Mouse (Mus musculus) MEL (cell line): ENCODE results near the gene Nme2.

ENCODE experiments used
- BHLHE40 ChIP-seq: IDR thresholded peaks from 2 replicates; pipeline ENCODE4 v1.6.1; 2012; ENCODE audit warnings: low read depth, mild to moderate bottlenecking, inconsistent platforms, low read length, improper control_type of control experiment, borderline replicate concordance
- CHD1 ChIP-seq: IDR thresholded peaks from 2 replicates; pipeline ENCODE4 v1.6.1; 2012; ENCODE audit warnings: low read depth, mild to moderate bottlenecking, inconsistent platforms, low read length, improper control_type of control experiment
- CTCF ChIP-seq, 3 experiments: IDR thresholded peaks in 2 of 3; conservative IDR thresholded peaks in 1 of 3; 2 replicates each; pipeline ENCODE4 v1.5.1; 2011 to 2012; ENCODE audit warnings: low read length in 3 of 3, low read depth in 2 of 3, mild to moderate bottlenecking in 2 of 3, improper control_type of control experiment in 1 of 3, inconsistent platforms in 1 of 3, mixed read lengths in 1 of 3, moderate library complexity in 1 of 3; ENCODE audit not compliant: control insufficient read depth in 1 of 3, insufficient read depth in 1 of 3, poor library complexity in 1 of 3, severe bottlenecking in 1 of 3
- E2F4 ChIP-seq: IDR thresholded peaks from 2 replicates; pipeline ENCODE4 v1.6.1; 2011; ENCODE audit warnings: low read depth, low read length, improper control_type of control experiment, borderline replicate concordance
- ELF1 ChIP-seq: IDR thresholded peaks from 2 replicates; pipeline ENCODE4 v1.6.1; 2014; ENCODE audit warnings: low read depth, mild to moderate bottlenecking, inconsistent platforms, low read length, improper control_type of control experiment, moderate library complexity
- EP300 ChIP-seq, 2 experiments: IDR thresholded peaks; 2 replicates each; pipeline ENCODE4 v1.6.1; 2011; ENCODE audit warnings: improper control_type of control experiment in 2 of 2, low read length in 2 of 2, low read depth in 1 of 2, mild to moderate bottlenecking in 1 of 2
- ETS1 ChIP-seq: IDR thresholded peaks from 2 replicates; pipeline ENCODE4 v1.6.1; 2012; ENCODE audit warnings: low read depth, mild to moderate bottlenecking, inconsistent platforms, low read length, improper control_type of control experiment, moderate library complexity
- GATA1 ChIP-seq: IDR thresholded peaks from 2 replicates; pipeline ENCODE4 v1.6.1; 2011; ENCODE audit warnings: low read depth, low read length, improper control_type of control experiment
- MAFK ChIP-seq: IDR thresholded peaks from 2 replicates; pipeline ENCODE4 v1.6.1; 2011; ENCODE audit warnings: low read depth, mild to moderate bottlenecking, low read length, improper control_type of control experiment, borderline replicate concordance
- MXI1 ChIP-seq: IDR thresholded peaks from 2 replicates; pipeline ENCODE4 v1.6.1; 2011; ENCODE audit warnings: mild to moderate bottlenecking, low read depth, low read length, improper control_type of control experiment
- POLR2A ChIP-seq, 2 experiments: IDR thresholded peaks; 2 replicates each; pipeline ENCODE4 v1.6.1; 2011 to 2012; ENCODE audit warnings: low read length in 2 of 2, mild to moderate bottlenecking in 2 of 2, control low read depth in 1 of 2, improper control_type of control experiment in 1 of 2, low read depth in 1 of 2, moderate library complexity in 1 of 2; ENCODE audit not compliant: control insufficient read depth in 1 of 2, insufficient read depth in 1 of 2, poor library complexity in 1 of 2
- TBP ChIP-seq: IDR thresholded peaks from 2 replicates; pipeline ENCODE4 v1.8.0; 2011; ENCODE audit warnings: low read depth, low read length, improper control_type of control experiment
- USF1 ChIP-seq: IDR thresholded peaks from 2 replicates; pipeline ENCODE4 v1.6.1; 2014; ENCODE audit warnings: low read depth, mild to moderate bottlenecking, inconsistent platforms, low read length, improper control_type of control experiment, moderate library complexity

DNA sequence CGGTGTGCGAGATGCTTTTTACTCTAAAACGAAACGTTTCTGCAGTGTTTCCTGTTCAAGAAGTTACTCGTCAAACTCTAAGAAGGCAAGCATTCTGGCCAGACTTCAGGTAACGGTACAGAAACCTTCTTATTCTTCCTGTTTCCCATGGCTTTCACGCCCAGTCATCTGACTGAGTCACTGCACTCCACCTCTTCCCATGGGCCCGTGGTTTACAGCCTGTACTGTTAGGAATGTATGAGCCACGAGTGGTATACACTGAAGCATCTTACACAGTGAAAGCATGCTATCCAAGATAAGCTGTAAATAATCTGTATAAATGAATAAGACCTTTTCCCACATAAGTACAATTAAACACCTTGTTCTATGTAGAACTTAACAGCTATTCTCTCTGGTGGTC, 47.2 kb downstream of the Nme2 start:
- TF ChIP-seq MAFK (no peak), CTCF (IDR thresholded peaks at IDR 0.05 in 2 of 3, conservative IDR thresholded peaks at IDR 0.05 in 1 of 3; ENCODE audit: control insufficient read depth in 1 of 3, insufficient read depth in 1 of 3, low read depth in 2 of 3, low read length in 3 of 3, poor library complexity in 1 of 3, severe bottlenecking in 1 of 3) (no peak), USF1 (no peak), ELF1 (no peak), ETS1 (no peak), BHLHE40 (no peak), TBP (no peak), EP300 (IDR thresholded peaks at IDR 0.05; ENCODE audit: low read depth in 1 of 2, low read length in 2 of 2) (no peak), POLR2A (IDR thresholded peaks at IDR 0.05; ENCODE audit: control insufficient read depth in 1 of 2, insufficient read depth in 1 of 2, low read depth in 1 of 2, low read length in 2 of 2, poor library complexity in 1 of 2) (no peak), MXI1 (no peak), CHD1 (no peak), GATA1 (no peak), E2F4 (no peak)
